In genomic region chr17:56302363-56302996, GRCm38 (mm10) we compare ENCODE assay signal across 8 mouse cellular contexts. TPM values are rescaled to one million over a fixed set of nuclear protein-coding genes. Genes with fewer than 3 reads are reported as not detected.
DNase-seq lines count a peak whose midpoint lies in the region; ATAC-seq and TF ChIP-seq lines count a peak whose summit lies in the region.

No protein-coding gene starts in this region.

- no peak for TF ChIP-seq EP300 in lung, postnatal 0 days (IDR thresholded peaks at IDR 0.05)

- 0 out of 2 replicates have a peak, but pooled peaks have one; percentile 8 for ATAC-seq in lung, postnatal 0 days
- ATAC-seq in intestine, embryonic 14.5 days (replicated peaks; ENCODE audit: low FRiP score, low TSS enrichment, low read depth) = peak; percentile 6; the same call in 1 of the 2 replicates

- H3K9ac ChIP-seq in lung, postnatal 0 days (replicated peaks; ENCODE audit: low read depth) = no peak overlapping the region
- peak overlapping the region; percentile 14; the same call in 1 of the 2 replicates for H3K9ac ChIP-seq in intestine, embryonic 14.5 days (ENCODE audit: low read length)

- intact Hi-C loops in left cerebral cortex, adult 2 months (cut with DNase I) = no loop called here

- H3K4me3 ChIP-seq in lung, postnatal 0 days (ENCODE audit: low read depth, low read length) = no peak overlapping the region
- no peak overlapping the region for H3K4me3 ChIP-seq in lung, adult 2 months (replicated peaks; ENCODE audit: extremely low read depth, low read depth, low read length)
- no peak overlapping the region for H3K4me3 ChIP-seq in intestine, embryonic 14.5 days (ENCODE audit: low read depth, low read length)
- H3K4me3 ChIP-seq in left cerebral cortex, adult 2 months = no peak overlapping the region

- peaks cover 12% of the 10 kb centered on the region for H3K4me1 ChIP-seq in lung, postnatal 0 days (ENCODE audit: insufficient read depth, low read depth, low read length)
- 0 out of 2 replicates have a peak, but pooled peaks cover 2% of the 10 kb centered on the region for H3K4me1 ChIP-seq in lung, adult 2 months (ENCODE audit: control insufficient read depth, insufficient read depth, low read length)
- peaks cover 35% of the 10 kb centered on the region for H3K4me1 ChIP-seq in intestine, embryonic 14.5 days (replicated peaks; ENCODE audit: control insufficient read depth, insufficient read depth, low read length)

- no peak overlapping the region for H3K27ac ChIP-seq in lung, postnatal 0 days (ENCODE audit: low read length)
- peak overlapping the region; percentile 93 for H3K27ac ChIP-seq in intestine, embryonic 14.5 days (ENCODE audit: low read depth)
- no peak overlapping the region for H3K27ac ChIP-seq in left cerebral cortex, adult 2 months

- TF ChIP-seq CTCF in lung, postnatal 0 days (IDR thresholded peaks at IDR 0.05) = no peak
- no peak for TF ChIP-seq CTCF in lung, adult 2 months (IDR thresholded peaks at IDR 0.05; ENCODE audit: insufficient read depth, low read length)
- no peak for TF ChIP-seq CTCF in left cerebral cortex, adult 2 months (IDR thresholded peaks at IDR 0.05)

- no peaks in the 10 kb centered on the region for H3K36me3 ChIP-seq in lung, postnatal 0 days (ENCODE audit: insufficient read depth, low read length)
- peaks cover 22% of the 10 kb centered on the region for H3K36me3 ChIP-seq in intestine, embryonic 14.5 days (ENCODE audit: control insufficient read depth, insufficient read depth, low read length)

- 25% methylated on average over 13 of the region's 13 CpGs for WGBS in lung, postnatal 0 days
- WGBS in lung, adult 2 months = 35% methylated on average over 13 of the region's 13 CpGs
- 21% methylated on average over 13 of the region's 13 CpGs for WGBS in intestine, embryonic 14.5 days

- H3K27me3 ChIP-seq in lung, postnatal 0 days (replicated peaks; ENCODE audit: insufficient read depth, low read length) = no peaks in the 10 kb centered on the region
- H3K27me3 ChIP-seq in intestine, embryonic 14.5 days (replicated peaks; ENCODE audit: control insufficient read depth, insufficient read depth, low read length) = no peaks in the 10 kb centered on the region

- H3K9me3 ChIP-seq in lung, postnatal 0 days (ENCODE audit: low read length) = no peaks in the 10 kb centered on the region
- no peaks in the 10 kb centered on the region for H3K9me3 ChIP-seq in intestine, embryonic 14.5 days (ENCODE audit: control insufficient read depth, low read length)

- DNase-seq in lung, postnatal 0 days (ENCODE audit: low spot score) = no peak
- no peak for DNase-seq in lung, adult 2 months
- DNase-seq in embryo, embryonic 11 days = peak; percentile 74
- peak; percentile 65 for DNase-seq in intestine, embryonic 14.5 days (ENCODE audit: low spot score)
- peak; percentile 40 to 62 for DNase-seq in lung, postnatal 4 days
- DNase-seq in B cell, adult 2 months = no peak
- no peak for DNase-seq in cerebellum, adult 8-10 months
- no peak for DNase-seq in left cerebral cortex, adult 2 months (ENCODE audit: extremely low spot score in 1 of 2, low spot score in 2 of 2)

- H3K4me2 ChIP-seq in lung, postnatal 0 days (replicated peaks; ENCODE audit: low read depth, low read length) = peak overlapping the region; percentile 99
- H3K4me2 ChIP-seq in intestine, embryonic 14.5 days (ENCODE audit: low read length) = peak overlapping the region; percentile 99

- no peak for TF ChIP-seq POLR2A in lung, adult 2 months (IDR thresholded peaks at IDR 0.05; ENCODE audit: borderline replicate concordance, extremely low read depth, low read depth, low read length)

RNA-seq across cellular contexts. Expression of gene Uhrf1, which starts 0.6 kb away (rescaled TPM):
- 7.0 and 8.4 TPM in 2 replicates for polyA plus RNA-seq in lung, postnatal 0 days (2015; fragmentation: Nextera tagmentation; extraction: Ambion mirVana)
- polyA plus RNA-seq in lung, adult 2 months (2012; rRNA removed) = 2.6 and 3.2 TPM in 2 replicates
- polyA plus RNA-seq in intestine, embryonic 14.5 days (2014; fragmentation: Nextera tagmentation; extraction: Ambion mirVana) = 122 and 123 TPM in 2 replicates
- under 1 TPM; 0.70 to 0.91 TPM for total RNA-seq in left cerebral cortex, adult 2 months (2021)

RNA-seq across cellular contexts. Expression of gene Arrdc5, which starts 2.4 kb away (rescaled TPM):
- polyA plus RNA-seq in lung, postnatal 0 days (2015; fragmentation: Nextera tagmentation; extraction: Ambion mirVana) = not detected in 2 replicates
- polyA plus RNA-seq in lung, adult 2 months (2012; rRNA removed) = not detected in 2 replicates
- polyA plus RNA-seq in intestine, embryonic 14.5 days (2014; fragmentation: Nextera tagmentation; extraction: Ambion mirVana) = 0.17 TPM in 1 of 2 replicates, not detected in the other
- not detected for total RNA-seq in left cerebral cortex, adult 2 months (2021)

RNA-seq across cellular contexts. Expression of gene Plin3, which starts 9.8 kb away (rescaled TPM):
- polyA plus RNA-seq in lung, postnatal 0 days (2015; fragmentation: Nextera tagmentation; extraction: Ambion mirVana) = 95.3 and 99.3 TPM in 2 replicates
- polyA plus RNA-seq in lung, adult 2 months (2012; rRNA removed) = 39.4 and 39.6 TPM in 2 replicates
- polyA plus RNA-seq in intestine, embryonic 14.5 days (2014; fragmentation: Nextera tagmentation; extraction: Ambion mirVana) = 88.2 and 95.1 TPM in 2 replicates
- total RNA-seq in left cerebral cortex, adult 2 months (2021) = 10 to 100 TPM in 1 of 2 experiments, 1 to 10 TPM in 1; 7.7 to 11.4 TPM

RNA-seq across cellular contexts. Expression of gene Kdm4b, which starts 23.4 kb away (rescaled TPM):
- polyA plus RNA-seq in lung, postnatal 0 days (2015; fragmentation: Nextera tagmentation; extraction: Ambion mirVana) = 19.7 and 22.4 TPM in 2 replicates
- polyA plus RNA-seq in lung, adult 2 months (2012; rRNA removed) = 39.9 and 46.1 TPM in 2 replicates
- polyA plus RNA-seq in intestine, embryonic 14.5 days (2014; fragmentation: Nextera tagmentation; extraction: Ambion mirVana) = 28.4 and 33.5 TPM in 2 replicates
- 10 to 100 TPM; 66.2 to 71.8 TPM for total RNA-seq in left cerebral cortex, adult 2 months (2021)

RNA-seq across cellular contexts. Expression of gene Ticam1, which starts 25.9 kb away (rescaled TPM):
- polyA plus RNA-seq in lung, postnatal 0 days (2015; fragmentation: Nextera tagmentation; extraction: Ambion mirVana) = 3.5 and 4.1 TPM in 2 replicates
- polyA plus RNA-seq in lung, adult 2 months (2012; rRNA removed) = 17.1 and 18.1 TPM in 2 replicates
- polyA plus RNA-seq in intestine, embryonic 14.5 days (2014; fragmentation: Nextera tagmentation; extraction: Ambion mirVana) = 7.1 and 11.3 TPM in 2 replicates
- 1 to 10 TPM; 6.9 to 7.2 TPM for total RNA-seq in left cerebral cortex, adult 2 months (2021)

Comparison
In these comparisons a context has a peak if more than half of its experiments do, and no peak if none do; other contexts are left out.
1. DNase-seq: peak in embryo, embryonic 11 days (single experiment), intestine, embryonic 14.5 days (single experiment) and lung, postnatal 4 days (2 of 2); none in lung, postnatal 0 days (single experiment), lung, adult 2 months (single experiment), B cell, adult 2 months (0 of 2), cerebellum, adult 8-10 months (single experiment) and left cerebral cortex, adult 2 months (0 of 2).
2. RNA of gene Uhrf1, which starts 0.6 kb away (polyA plus RNA-seq): 122 to 123 TPM in intestine, embryonic 14.5 days; 7.0 to 8.4 TPM in lung, postnatal 0 days and 2.6 to 3.2 TPM in lung, adult 2 months; every median in the first group is over 10 times any median in the second.